Mouse (Mus musculus) kidney, embryonic 14.5 days (tissue): ENCODE results near the gene Calhm1. TPM values are rescaled to one million over a fixed set of nuclear protein-coding genes. Genes with fewer than 3 reads are reported as not detected.

Experiments
- ATAC-seq: fragments of 200-750 bp; cut with Nextera tagmentation; 2 replicates; pipeline ENCODE4 v1.8.0; 2017; ENCODE audit warnings: moderate number of reproducible peaks, mild to moderate bottlenecking, moderate TSS enrichment, moderate library complexity; ENCODE audit not compliant: low FRiP score, low TSS enrichment
- H3K27ac ChIP-seq: fragments of 300-500 bp; sonication (generic); 2 replicates; pipeline ENCODE4 v1.5.1; 2014; ENCODE audit warnings: low read depth, mild to moderate bottlenecking, low read length, moderate library complexity, mixed read lengths
- H3K27me3 ChIP-seq: fragments of 300-500 bp; sonication (generic); 2 replicates; pipeline ENCODE4 v1.6.1; 2014; ENCODE audit warnings: mild to moderate bottlenecking, low read length; ENCODE audit not compliant: control insufficient read depth, insufficient read depth
- H3K36me3 ChIP-seq: fragments of 300-500 bp; sonication (generic); 2 replicates; pipeline ENCODE4 v1.6.1; 2014; ENCODE audit warnings: low read length, mixed read lengths; ENCODE audit not compliant: control insufficient read depth, insufficient read depth
- H3K4me1 ChIP-seq: fragments of 300-500 bp; sonication (generic); 2 replicates; pipeline ENCODE4 v1.6.1; 2014; ENCODE audit warnings: low read length, mixed read lengths; ENCODE audit not compliant: control insufficient read depth, insufficient read depth
- H3K4me2 ChIP-seq: fragments of 300-500 bp; sonication (generic); replicated peaks from 2 replicates; pipeline ENCODE4 v1.6.1; 2014; ENCODE audit warnings: low read depth, mild to moderate bottlenecking, low read length
- H3K4me3 ChIP-seq: fragments of 300-500 bp; sonication (generic); 2 replicates; pipeline ENCODE4 v1.5.1; 2014; ENCODE audit warnings: mild to moderate bottlenecking, low read length
- H3K9ac ChIP-seq: fragments of 300-500 bp; sonication (generic); 2 replicates; pipeline ENCODE4 v1.6.1; 2014; ENCODE audit warnings: low read depth, mild to moderate bottlenecking, low read length, moderate library complexity
- H3K9me3 ChIP-seq: fragments of 300-500 bp; sonication (generic); 2 replicates; pipeline ENCODE4 v1.6.1; 2016; ENCODE audit warnings: low read length; ENCODE audit not compliant: control insufficient read depth
- WGBS: fragments of 180-500 bp; shearing (Covaris S2); extraction: QIAGEN DNeasy Blood & Tissue Kit; methylation state at CpG from one replicate; pipeline ENCODE4 v1.1.7; 2014; 5-methylcytosine and 5-hydroxymethylcytosine counted together
- polyA plus RNA-seq: library from polyadenylated mRNA; unstranded; fragments of >200 nt; fragmentation: Nextera tagmentation; extraction: Ambion mirVana; gene quantifications from 2 replicates; pipeline ENCODE4 v1.2.1, GENCODE M21; 2014

Gene Calhm1
- polyA plus RNA-seq, 1 experiment from 2014 or later: not detected

DNA sequence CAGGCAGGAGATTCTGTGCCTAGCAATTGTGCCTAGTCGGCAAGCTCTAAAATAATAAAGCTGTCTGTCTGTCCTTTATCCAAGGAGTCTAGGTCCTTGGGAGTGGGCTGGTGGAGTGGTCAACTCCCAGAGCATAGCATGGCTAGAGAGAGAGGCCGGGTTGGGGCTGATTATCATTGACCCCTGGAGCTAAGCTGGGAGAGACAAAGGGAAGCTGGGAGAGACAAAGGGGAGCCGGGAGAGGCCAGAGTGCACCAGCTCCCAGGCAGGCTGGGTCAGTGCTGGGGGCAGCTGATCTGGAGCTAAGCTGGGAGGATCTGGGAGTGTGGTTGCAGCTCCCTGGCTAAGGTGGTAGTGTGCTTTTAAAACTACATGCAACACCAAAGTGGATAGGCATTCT lies 22.7 kb upstream of the Calhm1 start:
- Histone ChIP-seq H3K27me3 (no peaks in the 10 kb centered on the region), H3K9me3 (no peaks in the 10 kb centered on the region), H3K36me3 (no peaks in the 10 kb centered on the region), H3K4me2 (no peak overlapping the region), H3K27ac (no peak overlapping the region; the same call in 1 of the 2 replicates), H3K4me1 (no peaks in the 10 kb centered on the region), H3K9ac (no peak overlapping the region), H3K4me3 (no peak overlapping the region)
- WGBS: 26% methylated on average over 3 of the region's 3 CpGs
- ATAC-seq: no peak

DNA sequence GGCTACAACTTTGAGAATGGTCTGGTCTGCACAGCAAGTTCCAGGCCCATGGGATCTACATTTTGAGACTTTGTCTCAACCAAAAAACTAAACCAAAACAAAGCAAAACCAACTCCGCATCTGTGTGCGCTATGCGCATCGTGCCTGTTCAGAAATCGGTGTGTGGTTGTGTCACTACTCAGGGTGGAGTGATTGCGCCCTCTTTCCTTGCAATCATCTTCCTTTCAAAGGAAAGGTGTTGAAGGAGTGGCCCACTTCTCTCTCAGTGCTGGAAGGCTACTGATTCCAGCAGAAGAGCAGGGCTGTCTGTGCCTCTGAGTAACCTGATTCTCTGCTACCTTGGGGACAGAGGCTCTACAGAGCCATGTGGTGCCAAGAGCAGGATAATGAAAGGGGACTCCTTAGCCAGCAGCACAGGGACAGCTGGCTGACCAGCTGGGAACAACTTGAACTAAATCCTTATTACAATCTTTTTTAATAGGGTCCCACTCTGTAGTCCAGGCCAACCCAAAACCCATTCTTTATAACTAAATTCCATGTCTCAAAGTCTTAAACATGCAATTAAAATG lies 19.2 kb upstream of the Calhm1 start:
- no peaks in the 10 kb centered on the region for H3K36me3 ChIP-seq
- H3K27ac ChIP-seq: no peak overlapping the region
- no peak for ATAC-seq
- 91% methylated on average over 6 of the region's 6 CpGs for WGBS
- no peak overlapping the region for H3K9ac ChIP-seq
- H3K4me3 ChIP-seq: no peak overlapping the region
- no peak overlapping the region for H3K4me2 ChIP-seq
- no peaks in the 10 kb centered on the region for H3K9me3 ChIP-seq
- H3K27me3 ChIP-seq: no peaks in the 10 kb centered on the region
- no peaks in the 10 kb centered on the region for H3K4me1 ChIP-seq

DNA sequence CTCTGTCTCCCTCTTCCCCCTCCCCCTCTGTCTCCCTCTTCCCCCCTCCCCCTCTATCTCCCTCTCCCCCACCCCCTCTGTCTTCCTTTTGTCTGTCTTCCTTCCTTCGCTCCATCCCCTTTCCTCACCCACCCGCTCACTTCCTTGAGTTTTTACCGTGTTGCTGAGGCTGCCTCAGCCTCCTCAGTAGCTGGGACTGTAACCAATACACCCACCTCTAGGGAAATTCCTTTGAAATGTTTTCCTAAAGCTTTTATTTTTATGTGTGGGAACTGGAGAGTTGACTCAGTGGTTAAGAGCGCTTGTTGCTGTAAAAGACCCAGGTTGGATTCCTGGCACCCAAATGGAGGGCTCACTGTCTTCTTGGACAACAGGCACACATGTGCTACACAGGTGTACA lies 17.6 kb upstream of the Calhm1 start:
- Histone ChIP-seq H3K9ac (no peak overlapping the region), H3K4me2 (no peak overlapping the region), H3K4me3 (no peak overlapping the region), H3K9me3 (no peaks in the 10 kb centered on the region), H3K36me3 (no peaks in the 10 kb centered on the region), H3K27me3 (no peaks in the 10 kb centered on the region), H3K27ac (no peak overlapping the region), H3K4me1 (no peaks in the 10 kb centered on the region)
- 60% methylated on average over 4 of the region's 4 CpGs for WGBS
- ATAC-seq: no peak

DNA sequence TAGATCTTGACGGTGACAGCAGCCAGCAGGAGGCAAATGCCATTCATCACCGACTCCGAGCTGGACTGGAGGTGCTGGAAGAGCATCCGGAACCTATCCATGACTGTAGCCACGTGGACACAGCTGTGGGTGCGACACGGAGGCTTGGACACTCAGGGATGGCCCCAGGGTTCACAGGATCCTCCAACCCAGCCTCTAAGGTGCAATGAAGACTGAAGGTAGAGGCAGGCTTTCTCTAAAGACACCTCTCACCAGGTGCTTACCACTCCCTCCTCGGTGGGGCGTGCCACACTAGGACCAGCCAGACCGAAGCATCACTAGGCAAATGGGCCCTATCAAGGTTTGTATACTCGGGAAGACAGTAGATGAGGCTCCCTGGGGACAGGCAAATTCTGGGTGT lies 13.6 kb upstream of the Calhm1 start, which contains the start of gene Calhm3:
Calhm3 (minus strand) TSS at position 101 of the 400 bp plus-strand sequence.
- no peak within 1 kb of the TSS for H3K9ac ChIP-seq
- 79% methylated on average over 11 of the region's 11 CpGs for WGBS
- no peak within 1 kb of the TSS for H3K4me3 ChIP-seq
- no peak within 1 kb of the TSS for H3K4me2 ChIP-seq
- no peaks in the 10 kb centered on the region for H3K9me3 ChIP-seq
- no peaks in the 10 kb centered on the region for H3K27me3 ChIP-seq
- no peaks in the 10 kb centered on the region for H3K4me1 ChIP-seq
- no peak within 1 kb of the TSS for H3K27ac ChIP-seq
- no peaks in the 10 kb centered on the region for H3K36me3 ChIP-seq
- no peak for ATAC-seq

DNA sequence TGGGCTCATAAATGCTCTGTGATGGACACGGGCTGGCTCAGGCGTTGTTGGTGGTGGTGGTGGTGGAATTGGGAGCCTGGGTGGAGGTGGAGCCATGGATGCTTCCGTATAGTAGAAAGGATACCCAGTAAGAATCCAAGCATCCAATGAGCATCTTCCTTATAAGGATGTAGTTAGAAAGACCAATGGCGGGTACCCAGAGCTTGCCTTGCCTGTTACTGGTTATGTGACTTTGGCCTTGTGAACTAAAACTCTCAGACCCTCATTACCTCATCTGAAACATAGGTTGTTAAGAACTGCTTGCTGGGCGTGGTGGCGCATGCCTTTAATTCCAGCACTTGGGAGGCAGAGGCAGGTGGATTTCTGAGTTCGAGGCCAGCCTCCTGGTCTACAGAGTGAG lies 9.7 kb upstream of the Calhm1 start:
- no peak for ATAC-seq
- H3K27ac ChIP-seq: no peak overlapping the region
- no peaks in the 10 kb centered on the region for H3K9me3 ChIP-seq
- no peak overlapping the region for H3K4me2 ChIP-seq
- no peaks in the 10 kb centered on the region for H3K36me3 ChIP-seq
- peaks cover 4% of the 10 kb centered on the region; the same call in 1 of the 2 replicates for H3K27me3 ChIP-seq
- H3K9ac ChIP-seq: no peak overlapping the region
- H3K4me3 ChIP-seq: no peak overlapping the region
- 84% methylated on average over 7 of the region's 7 CpGs for WGBS
- no peaks in the 10 kb centered on the region for H3K4me1 ChIP-seq

DNA sequence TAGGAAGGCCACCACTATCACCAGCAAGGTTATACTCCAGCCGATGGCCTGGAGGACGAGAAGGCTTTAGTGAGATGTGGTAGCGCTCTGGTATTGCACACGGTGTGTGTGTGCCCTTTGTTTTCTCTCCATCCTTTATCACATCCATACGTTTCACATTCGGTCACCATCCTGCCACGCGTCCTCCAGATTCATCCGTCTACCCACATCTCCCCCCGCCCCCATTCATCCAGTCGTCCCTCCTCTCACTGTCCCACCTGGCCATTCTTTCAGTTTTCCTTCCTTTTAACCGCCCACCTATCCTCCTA lies 8.0 kb upstream of the Calhm1 start:
- no peaks in the 10 kb centered on the region for H3K36me3 ChIP-seq
- peak overlapping the region; percentile 43 for H3K4me2 ChIP-seq
- H3K27ac ChIP-seq: no peak overlapping the region
- no peaks in the 10 kb centered on the region for H3K4me1 ChIP-seq
- ATAC-seq: no peak
- peak overlapping the region; percentile 19; the same call in 1 of the 2 replicates for H3K4me3 ChIP-seq
- no peaks in the 10 kb centered on the region for H3K9me3 ChIP-seq
- peaks cover 4% of the 10 kb centered on the region; the same call in 1 of the 2 replicates for H3K27me3 ChIP-seq
- no peak overlapping the region for H3K9ac ChIP-seq
- WGBS: 69% methylated on average over 12 of the region's 12 CpGs

- peak overlapping the region; percentile 43 for H3K4me2 ChIP-seq
- H3K4me1 ChIP-seq: no peaks in the 10 kb centered on the region
- no peaks in the 10 kb centered on the region for H3K9me3 ChIP-seq
- H3K27me3 ChIP-seq: peaks cover 4% of the 10 kb centered on the region; the same call in 1 of the 2 replicates
- no peak for ATAC-seq
- no peaks in the 10 kb centered on the region for H3K36me3 ChIP-seq
- H3K27ac ChIP-seq: no peak overlapping the region
- H3K9ac ChIP-seq: 0 out of 2 replicates have a peak overlapping the region, but pooled peaks have one; percentile 8
- WGBS: 29% methylated on average over 32 of the region's 32 CpGs
- H3K4me3 ChIP-seq: peak overlapping the region; percentile 19
Measured at GRCm38 (mm10) chr19:47151332-47152061, 7.4 kb upstream of the Calhm1 start.

DNA sequence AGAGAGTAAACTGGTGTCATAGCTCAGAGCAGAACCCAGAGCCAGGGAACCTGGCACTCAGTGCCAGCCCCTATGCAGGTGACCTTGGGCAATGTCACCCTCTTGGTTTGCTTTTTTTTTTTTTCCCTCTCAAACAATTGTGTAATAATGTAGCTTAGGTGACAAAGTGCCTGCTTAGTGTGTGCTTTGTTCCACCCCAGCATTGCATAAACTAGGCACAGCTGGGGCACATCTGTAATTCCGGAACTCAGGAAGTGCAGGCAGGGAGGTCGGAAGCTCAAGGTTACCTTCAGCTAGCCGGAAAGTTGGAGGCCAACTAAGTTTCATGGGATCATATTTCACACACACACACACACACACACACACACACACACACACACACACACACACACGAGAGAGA lies 5.8 kb upstream of the Calhm1 start:
- no peaks in the 10 kb centered on the region for H3K9me3 ChIP-seq
- WGBS: 10% methylated on average over 3 of the region's 4 CpGs
- ATAC-seq: no peak
- H3K27ac ChIP-seq: no peak overlapping the region
- H3K4me3 ChIP-seq: no peak overlapping the region
- H3K27me3 ChIP-seq: peaks cover 4% of the 10 kb centered on the region; the same call in 1 of the 2 replicates
- no peaks in the 10 kb centered on the region for H3K36me3 ChIP-seq
- H3K4me1 ChIP-seq: no peaks in the 10 kb centered on the region
- no peak overlapping the region for H3K9ac ChIP-seq
- H3K4me2 ChIP-seq: no peak overlapping the region

- Histone ChIP-seq H3K9me3 (no peaks in the 10 kb centered on the region), H3K4me3 (no peak overlapping the region), H3K36me3 (no peaks in the 10 kb centered on the region), H3K27ac (no peak overlapping the region), H3K4me2 (no peak overlapping the region), H3K9ac (no peak overlapping the region), H3K4me1 (no peaks in the 10 kb centered on the region), H3K27me3 (peaks cover 4% of the 10 kb centered on the region; the same call in 1 of the 2 replicates)
- ATAC-seq: no peak
- WGBS: 68% methylated on average over 5 of the region's 5 CpGs
Measured at GRCm38 (mm10) chr19:47148267-47148847, 4.3 kb upstream of the Calhm1 start.
